Mouse (Mus musculus) kidney, postnatal 10 days (tissue): ENCODE results near the gene Ptgis.
A peak's percentile ranks its signal among the peaks of the same experiment; 100 is the strongest.

ENCODE experiments used
- DNase-seq: peaks from one replicate; pipeline ENCODE4 v3.0.0; 2021; ENCODE audit warnings: mixed read lengths

Gene Ptgis

GRCm38 (mm10) chr2:167189291-167190075 lies 50.9 kb downstream of the Ptgis start:
- peak; percentile 68 for DNase-seq

GRCm38 (mm10) chr2:167188315-167189207 lies 51.8 kb downstream of the Ptgis start:
- DNase-seq: peak; percentile 94

- DNase-seq: no peak
Measured at GRCm38 (mm10) chr2:167187119-167187518, 53.3 kb downstream of the Ptgis start.

- no peak for DNase-seq
Measured at GRCm38 (mm10) chr2:167186544-167186943, 53.9 kb downstream of the Ptgis start.

- no peak for DNase-seq
Measured at GRCm38 (mm10) chr2:167186003-167186402, 54.4 kb downstream of the Ptgis start.

DNA sequence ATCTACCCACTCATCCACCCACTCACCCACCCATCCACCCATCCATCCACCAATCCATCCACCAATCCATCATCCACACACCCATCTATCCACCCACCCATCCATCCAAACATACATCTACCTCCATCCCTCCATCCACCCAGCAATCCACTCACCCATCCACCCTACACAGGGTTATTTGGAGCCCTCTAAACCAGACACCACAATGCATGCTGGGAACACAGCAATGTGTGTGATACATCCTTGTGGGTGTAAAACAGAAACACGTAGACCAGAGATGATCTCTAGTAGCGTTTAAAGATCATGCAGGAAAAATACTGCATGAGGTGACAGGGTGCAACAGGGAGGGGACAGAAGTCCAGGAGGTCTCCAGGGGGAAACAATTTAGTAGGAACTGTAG lies 55.0 kb downstream of the Ptgis start:
- no peak for DNase-seq

- DNase-seq: no peak
Measured at GRCm38 (mm10) chr2:167181662-167182389, 58.6 kb downstream of the Ptgis start.

GRCm38 (mm10) chr2:167181096-167181495 lies 59.3 kb downstream of the Ptgis start:
- no peak for DNase-seq

- no peak for DNase-seq
Measured at GRCm38 (mm10) chr2:167179301-167179700, 61.1 kb downstream of the Ptgis start.

DNA sequence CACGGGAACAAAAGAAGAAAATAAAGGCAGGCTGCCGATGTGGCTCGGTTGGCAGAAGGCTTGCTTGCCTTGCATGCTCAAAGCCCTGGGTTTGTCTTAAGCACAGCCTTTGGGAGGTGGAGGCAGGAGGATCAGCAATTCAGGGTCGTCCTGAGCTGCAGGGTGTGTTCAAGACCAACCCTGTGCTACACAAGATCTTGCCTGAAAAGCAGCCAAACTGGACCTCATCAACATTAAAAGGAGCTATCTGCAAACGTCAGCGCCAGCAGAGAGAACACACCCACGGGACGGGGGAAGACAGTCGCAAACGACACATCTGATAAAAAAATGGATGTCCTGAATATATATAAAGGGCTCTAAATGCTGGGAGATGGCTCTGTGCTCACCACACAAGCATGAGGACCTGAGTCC lies 63.2 kb downstream of the Ptgis start:
- DNase-seq: no peak

DNA sequence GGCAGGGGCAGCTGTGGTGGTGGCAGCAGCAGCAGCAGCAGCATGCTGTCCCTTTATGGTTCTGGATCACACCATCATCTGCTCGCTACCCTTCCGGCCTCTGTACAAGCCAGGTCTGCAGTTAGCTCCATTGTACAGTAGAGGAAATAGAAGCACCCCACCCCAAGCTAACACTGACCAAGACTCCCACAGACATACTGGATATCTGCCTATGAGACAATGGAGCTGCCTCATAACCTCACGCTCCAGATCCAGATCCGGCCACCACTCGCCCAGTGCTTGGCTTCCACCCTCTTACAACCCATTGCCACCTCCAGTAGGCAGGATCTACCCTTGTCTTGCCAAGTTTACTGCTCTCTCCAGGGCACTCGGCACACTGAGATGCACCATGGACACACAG lies 65.1 kb downstream of the Ptgis start:
- no peak for DNase-seq

DNA sequence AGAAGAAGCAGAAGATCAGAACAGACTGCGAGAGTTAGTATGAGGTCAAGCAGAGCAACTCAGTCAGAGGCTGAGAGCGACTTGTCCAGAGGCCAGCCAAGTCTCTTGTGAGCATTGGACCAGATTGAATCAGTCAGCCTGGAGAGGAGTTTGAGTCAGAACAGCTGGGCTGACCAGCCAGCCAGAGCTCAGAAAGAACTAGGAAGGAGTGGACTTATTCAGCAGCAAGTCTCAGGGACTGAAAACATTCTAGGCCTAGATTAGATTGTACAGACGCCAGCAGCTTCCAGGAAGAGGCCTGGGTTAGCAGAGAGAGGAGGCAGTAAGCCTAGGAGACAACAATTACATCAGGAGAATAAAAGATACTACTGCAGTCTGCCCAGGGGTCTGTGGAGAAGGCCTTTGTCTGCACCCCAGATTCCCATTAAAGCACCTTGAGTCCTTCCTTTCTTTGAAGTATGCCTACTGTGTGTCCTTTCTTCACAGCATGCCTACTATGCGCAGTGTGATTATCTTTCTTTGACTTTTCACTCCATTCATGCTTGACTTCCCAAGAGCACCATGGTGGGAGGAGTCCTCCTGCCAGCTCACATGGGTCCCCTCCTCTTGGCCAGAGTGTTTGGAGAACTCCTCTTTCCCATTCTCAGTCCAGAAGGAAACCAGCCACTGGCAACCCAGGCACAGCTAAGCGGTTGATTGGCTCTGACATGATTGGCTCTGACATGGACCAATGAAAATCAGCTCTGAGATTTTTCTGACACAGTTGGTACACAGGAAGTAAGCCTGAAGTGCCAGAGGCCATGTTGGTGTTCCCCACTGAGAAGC lies 67.1 kb downstream of the Ptgis start:
- peak; percentile 76 for DNase-seq

- peak; percentile 55 for DNase-seq
Measured at GRCm38 (mm10) chr2:167167515-167168212, 72.7 kb downstream of the Ptgis start.

GRCm38 (mm10) chr2:167163600-167163999 lies 76.8 kb downstream of the Ptgis start:
- DNase-seq: no peak

GRCm38 (mm10) chr2:167163134-167163533 lies 77.3 kb downstream of the Ptgis start:
- no peak for DNase-seq

DNA sequence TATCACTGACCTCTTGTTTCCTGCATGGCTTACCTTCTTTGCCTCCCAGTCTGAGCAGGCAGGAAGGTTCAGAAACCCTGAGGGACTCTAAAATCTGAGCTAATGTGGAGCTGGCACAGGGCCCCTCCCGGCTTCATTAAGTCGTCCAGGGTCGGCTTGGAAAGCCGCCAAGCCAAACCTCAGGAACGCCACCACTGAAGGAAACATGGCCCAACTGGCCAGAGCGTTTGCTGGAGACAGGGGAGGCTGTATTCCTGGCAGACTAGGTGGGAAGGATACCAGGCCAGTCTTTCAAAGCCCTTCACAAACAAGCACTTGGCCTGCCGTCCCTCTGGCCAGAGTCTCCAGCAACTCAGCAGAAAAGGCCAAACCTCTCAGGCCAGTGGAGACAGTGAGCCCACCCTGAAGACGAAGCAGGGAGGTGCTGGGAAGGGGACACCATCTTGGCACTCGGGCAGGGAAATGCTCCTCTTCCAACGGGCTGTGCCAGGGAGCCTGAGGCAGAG lies 77.8 kb downstream of the Ptgis start:
- peak; percentile 75 for DNase-seq

DNA sequence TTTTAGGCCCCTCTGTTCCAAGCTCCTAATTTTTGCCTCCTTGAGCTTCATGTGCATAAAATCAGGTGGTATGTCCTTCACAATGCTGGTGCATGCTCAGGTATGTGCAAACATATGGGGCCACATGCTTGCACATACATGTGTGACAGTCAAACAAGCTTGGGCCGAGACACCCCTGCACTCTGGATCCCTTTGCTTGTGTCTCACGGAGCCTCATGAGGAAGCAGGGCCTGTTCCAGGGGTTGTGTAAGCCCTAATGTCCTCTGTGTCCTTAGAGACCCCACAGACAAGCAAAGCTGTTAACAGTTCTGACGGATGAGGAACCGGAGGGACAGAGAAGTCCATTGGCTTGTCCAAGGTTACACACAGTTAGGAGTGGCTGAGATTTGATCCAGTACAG lies 80.7 kb downstream of the Ptgis start:
- DNase-seq: no peak

- no peak for DNase-seq
Measured at GRCm38 (mm10) chr2:167158780-167159179, 81.6 kb downstream of the Ptgis start.

DNA sequence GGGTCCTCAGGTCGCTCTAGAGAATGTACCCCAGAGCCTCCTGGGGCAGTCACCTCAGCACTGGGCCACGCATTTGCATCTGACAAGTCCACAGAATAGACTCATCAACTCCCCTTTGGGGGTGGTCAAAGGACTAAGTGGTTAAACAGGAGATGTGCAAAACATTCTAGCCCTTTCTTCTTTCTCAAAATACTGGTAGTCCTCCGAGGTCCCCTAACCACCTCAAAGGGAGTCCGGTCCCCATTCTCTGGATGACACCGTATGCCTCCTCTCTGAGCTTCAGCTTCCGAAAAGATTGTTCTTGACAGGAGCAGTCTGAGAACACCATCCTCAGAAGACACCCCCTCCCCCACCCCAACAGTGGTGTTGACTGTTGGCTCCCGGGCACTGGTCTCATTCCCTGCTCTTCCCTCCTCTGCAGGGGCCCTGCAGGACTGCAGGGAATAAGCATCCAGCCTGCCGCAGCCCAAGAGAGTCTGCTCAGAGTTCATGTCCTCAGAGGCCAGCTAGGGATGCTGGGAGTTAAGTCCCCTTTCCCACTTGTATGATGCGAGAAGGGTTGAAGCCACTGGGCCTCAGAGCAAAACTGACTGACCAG lies 84.2 kb downstream of the Ptgis start:
- DNase-seq: peak; percentile 35

- peak; percentile 40 for DNase-seq
Measured at GRCm38 (mm10) chr2:167155541-167155973, 84.8 kb downstream of the Ptgis start.

- DNase-seq: no peak
Measured at GRCm38 (mm10) chr2:167150880-167151279, 89.5 kb downstream of the Ptgis start.
